Mouse (Mus musculus) cortical plate, adult 2 months (tissue): ENCODE results near the gene Ift122.

Experiments used
- CTCF ChIP-seq: fragments of 200-500 bp; IDR thresholded peaks from 2 replicates; pipeline ENCODE4 v1.5.1; 2011; ENCODE audit warnings: mild to moderate bottlenecking, control low read depth, low read length; ENCODE audit not compliant: insufficient read depth; ENCODE audit errors: extremely low read depth
- POLR2A ChIP-seq: fragments of 200-500 bp; IDR thresholded peaks from 2 replicates; pipeline ENCODE4 v1.6.1; 2011; ENCODE audit warnings: mild to moderate bottlenecking, low read length, control low read depth; ENCODE audit not compliant: insufficient read depth; ENCODE audit errors: extremely low read depth

DNA sequence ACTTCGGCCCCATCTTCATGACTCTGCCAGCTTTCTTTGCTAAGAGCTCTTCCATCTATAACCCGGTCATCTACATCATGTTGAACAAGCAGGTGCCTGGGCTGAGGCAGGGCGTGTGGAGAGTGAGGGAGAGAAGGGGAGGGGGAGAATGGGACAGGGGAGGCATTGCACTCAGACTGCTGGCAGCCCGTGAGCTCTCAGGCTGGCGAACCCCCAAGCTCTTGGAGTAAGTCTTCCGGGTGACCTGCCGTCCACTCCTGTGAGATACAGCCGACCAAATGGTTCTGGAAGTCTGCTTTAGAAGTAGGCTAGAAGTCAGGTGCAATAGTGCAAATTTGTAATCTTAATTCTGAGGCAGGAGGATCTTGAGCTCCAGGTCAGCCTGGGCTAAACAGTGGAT, 82.3 kb downstream of the Ift122 start:
- TF ChIP-seq CTCF (no peak), POLR2A (no peak)
